Comparison of ENCODE assay signal across 30 mouse cellular contexts in the genomic region with DNA sequence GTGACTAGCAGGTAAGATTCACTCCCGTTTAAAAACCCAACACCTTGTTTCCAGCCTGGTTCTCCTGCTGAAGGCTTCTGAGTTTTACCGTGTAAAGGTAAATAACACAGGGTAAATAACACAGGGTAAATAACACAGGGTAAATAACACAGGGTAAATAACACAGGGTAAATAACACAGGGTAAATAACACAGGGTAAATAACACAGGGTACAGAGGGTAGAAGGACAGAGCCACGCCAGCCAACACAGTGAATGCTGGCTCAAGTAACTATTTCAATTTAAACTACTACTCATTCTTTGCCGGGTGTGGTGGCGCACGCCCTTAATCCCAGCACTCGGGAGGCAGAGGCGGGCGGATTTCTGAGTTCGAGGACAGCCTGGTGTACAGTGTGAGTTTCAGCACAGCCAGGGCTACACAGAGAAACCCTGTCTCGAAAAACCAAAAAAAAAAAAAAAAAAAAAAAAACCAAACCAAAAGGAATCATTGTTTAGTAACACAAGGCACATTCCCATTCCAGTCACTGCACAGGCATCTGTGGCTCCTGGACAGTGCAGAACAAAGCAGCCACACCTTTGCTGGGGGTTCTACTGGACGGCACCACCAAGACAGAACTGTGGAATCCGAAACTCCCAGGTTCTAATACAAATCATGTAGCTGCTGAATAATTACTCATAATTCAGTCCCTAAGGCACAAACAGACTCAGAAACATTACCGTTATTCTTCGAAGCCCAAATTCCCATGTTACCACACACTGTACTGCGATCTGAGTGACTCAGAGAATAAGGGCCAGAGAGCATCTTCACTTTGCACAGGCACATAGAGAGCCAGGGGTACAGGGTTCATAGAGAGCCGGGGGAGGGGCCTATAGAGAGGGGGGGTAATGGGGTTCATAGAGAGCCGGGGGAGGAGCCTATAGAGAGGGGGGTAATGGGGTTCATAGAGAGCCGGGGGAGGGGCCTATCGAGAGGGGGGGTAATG. TPM values are rescaled to one million over a fixed set of nuclear protein-coding genes. Genes with fewer than 3 reads are reported as not detected.
DNase-seq lines count a peak whose midpoint lies in the region; ATAC-seq and TF ChIP-seq lines count a peak whose summit lies in the region.
"Had no signal": no experiment of that assay in that cellular context is flagged by ENCODE, and none has a peak within 500 bp of the region (broad histone marks: within the 10 kb centered on the region; RNA-seq: fewer than 3 reads in every experiment).

No protein-coding gene starts in this region.

- H3K4me1 ChIP-seq in liver, postnatal 0 days (ENCODE audit: insufficient read depth), result peaks cover 8% of the 10 kb centered on the region; the same call in 1 of the 2 replicates
- H3K4me1 ChIP-seq in liver, embryonic 11.5 days (replicated peaks; ENCODE audit: control insufficient read depth, insufficient read depth, low read length), result peaks cover 4% of the 10 kb centered on the region; the same call in 1 of the 2 replicates
- H3K4me1 ChIP-seq in ES-E14 (ENCODE audit: control insufficient read depth in 2 of 2, insufficient read depth in 2 of 2, low read length in 2 of 2, poor library complexity in 1 of 2), result peaks cover 0 to 7% of the 10 kb centered on the region in 2 experiments; a peak in 1 of 4 replicates
- H3K4me1 ChIP-seq: embryonic facial prominence, embryonic 15.5 days; intestine, embryonic 15.5 days had no signal

- intact Hi-C loops in left cerebral cortex, postnatal 10 days (cut with DNase I), result no loop called here

- no peak overlapping the region for H3K9ac ChIP-seq in liver, postnatal 0 days (replicated peaks)
- H3K9ac ChIP-seq in liver, embryonic 11.5 days (ENCODE audit: low read depth, low read length), result no peak overlapping the region
- H3K9ac ChIP-seq in ES-E14 (ENCODE audit: insufficient read depth, low read depth, low read length, poor library complexity, severe bottlenecking), result no peak overlapping the region
- H3K9ac ChIP-seq: embryonic facial prominence, embryonic 12.5 days; embryonic facial prominence, embryonic 15.5 days; forebrain, postnatal 0 days; heart, embryonic 12.5 days; heart, embryonic 15.5 days; hindbrain, embryonic 13.5 days; intestine, embryonic 15.5 days had no signal

- 70% methylated on average over 20 of the region's 20 CpGs for whole genome bisulfite sequencing in liver, postnatal 0 days (ENCODE audit: insufficient replicate concordance)
- WGBS in liver, embryonic 11.5 days, result 87% methylated on average over 20 of the region's 20 CpGs

- no peak for TF ChIP-seq CTCF in liver, postnatal 0 days (IDR thresholded peaks at IDR 0.05; ENCODE audit: low read depth)

- H3K27me3 ChIP-seq in liver, postnatal 0 days (ENCODE audit: insufficient read depth, low read length), result no peaks in the 10 kb centered on the region
- no peaks in the 10 kb centered on the region for H3K27me3 ChIP-seq in liver, embryonic 11.5 days (replicated peaks; ENCODE audit: control insufficient read depth, insufficient read depth, low read length)
- H3K27me3 ChIP-seq: embryonic facial prominence, embryonic 12.5 days; embryonic facial prominence, embryonic 15.5 days; heart, embryonic 12.5 days; heart, embryonic 15.5 days; hindbrain, embryonic 13.5 days; intestine, embryonic 15.5 days had no signal

- no peak overlapping the region for H3K4me3 ChIP-seq in liver, postnatal 0 days (ENCODE audit: low read depth, low read length)
- H3K4me3 ChIP-seq in liver, embryonic 11.5 days (ENCODE audit: low read depth, low read length), result no peak overlapping the region
- peak overlapping the region; percentile 22 to 27; a peak in 2 of 4 replicates for H3K4me3 ChIP-seq in ES-E14 (ENCODE audit: insufficient read depth in 1 of 2, low read depth in 1 of 2, low read length in 2 of 2, poor library complexity in 1 of 2, severe bottlenecking in 1 of 2)
- H3K4me3 ChIP-seq: embryonic facial prominence, embryonic 12.5 days; embryonic facial prominence, embryonic 15.5 days; gastrocnemius, adult 2 months; heart, embryonic 12.5 days; heart, embryonic 15.5 days; hindbrain, embryonic 10.5 days; hindbrain, embryonic 13.5 days; intestine, embryonic 15.5 days had no signal

- H3K36me3 ChIP-seq in liver, postnatal 0 days (replicated peaks; ENCODE audit: insufficient read depth, low read length), result peaks cover 9% of the 10 kb centered on the region
- H3K36me3 ChIP-seq in liver, embryonic 11.5 days (ENCODE audit: control insufficient read depth, insufficient read depth, low read length), result no peaks in the 10 kb centered on the region; the same call in 1 of the 2 replicates
- H3K36me3 ChIP-seq in ES-E14 (ENCODE audit: control insufficient read depth, insufficient read depth, low read length, poor library complexity, severe bottlenecking), result peaks cover 24% of the 10 kb centered on the region

- H3K9me3 ChIP-seq in liver, postnatal 0 days (ENCODE audit: low read length), result no peaks in the 10 kb centered on the region
- no peaks in the 10 kb centered on the region for H3K9me3 ChIP-seq in liver, embryonic 11.5 days (ENCODE audit: control insufficient read depth, low read length)
- no peaks in the 10 kb centered on the region for H3K9me3 ChIP-seq in ES-E14 (ENCODE audit: control insufficient read depth, insufficient read depth, low read depth, low read length)
- H3K9me3 ChIP-seq: embryonic facial prominence, embryonic 12.5 days; embryonic facial prominence, embryonic 15.5 days; heart, embryonic 12.5 days; heart, embryonic 15.5 days; hindbrain, embryonic 10.5 days; hindbrain, embryonic 13.5 days; intestine, embryonic 15.5 days had no signal

- peak overlapping the region; percentile 88 for H3K27ac ChIP-seq in liver, postnatal 0 days (ENCODE audit: low read depth)
- no peak overlapping the region for H3K27ac ChIP-seq in liver, embryonic 11.5 days (ENCODE audit: low read depth, low read length)
- no peak overlapping the region for H3K27ac ChIP-seq in ES-E14 (ENCODE audit: insufficient read depth, low read depth, low read length, poor library complexity, severe bottlenecking)
- H3K27ac ChIP-seq: embryonic facial prominence, embryonic 12.5 days; embryonic facial prominence, embryonic 15.5 days; gastrocnemius, adult 2 months; heart, embryonic 15.5 days; hindbrain, embryonic 10.5 days; hindbrain, embryonic 13.5 days; intestine, embryonic 15.5 days had no signal

- ATAC-seq in liver, postnatal 0 days, result peak; percentile 74
- no peak for ATAC-seq in liver, embryonic 11.5 days (replicated peaks; ENCODE audit: low FRiP score)
- ATAC-seq: forebrain, embryonic 14.5 days; forebrain, postnatal 0 days; hindbrain, embryonic 16.5 days; intestine, embryonic 15.5 days had no signal

- no peak for TF ChIP-seq EP300 in liver, postnatal 0 days (IDR thresholded peaks at IDR 0.05; ENCODE audit: low read depth)

- DNase-seq in liver, postnatal 0 days, result no peak
- DNase-seq in liver, embryonic 11.5 days (ENCODE audit: low spot score), result no peak
- DNase-seq in ES-E14 (ENCODE audit: low read depth, low spot score) (no peak), adipocyte (ENCODE audit: low spot score) (peak; percentile 45)
- DNase-seq in left cerebral cortex, postnatal 10 days (ENCODE audit: extremely low spot score in 1 of 2, low spot score in 2 of 2), result no peak
- DNase-seq in T-cell, adult 2 months (ENCODE audit: low spot score), result no peak
- DNase-seq: adrenal gland, postnatal 10 days; adrenal gland, postnatal 36 days; cerebellum, adult 18-20 months; cerebellum, adult 9-11 months; cerebellum, postnatal 25 days; forebrain, postnatal 0 days; gastrocnemius, adult 2 months; gastrocnemius, postnatal 25 days; heart, adult 18-20 months; heart, postnatal 10 days; heart, postnatal 36 days had no signal

- peak overlapping the region; percentile 43 for H3K4me2 ChIP-seq in liver, postnatal 0 days (ENCODE audit: low read depth, low read length)
- no peak overlapping the region for H3K4me2 ChIP-seq in liver, embryonic 11.5 days
- H3K4me2 ChIP-seq: embryonic facial prominence, embryonic 12.5 days; embryonic facial prominence, embryonic 15.5 days; heart, embryonic 12.5 days; heart, embryonic 15.5 days; hindbrain, embryonic 13.5 days; intestine, embryonic 15.5 days had no signal

- in situ Hi-C loops in ES-E14 (cut with MboI; ENCODE audit: low sequenced_read_pairs in 2 of 2, unreplicated experiment in 2 of 2), result no loop called here

TF ChIP-seq in ES-E14, 5 proteins besides CTCF, POLR2A, EP300 and RAD21:
- TF ChIP-seq ZC3H11A (IDR thresholded peaks at IDR 0.05; ENCODE audit: borderline replicate concordance, low read depth, low read length), result no peak
- peak; percentile 56; the same call in 1 of the 2 replicates for TF ChIP-seq ZNF384 (IDR thresholded peaks at IDR 0.05; ENCODE audit: low read depth, low read length)
- no peak for TF ChIP-seq CHD2 (IDR thresholded peaks at IDR 0.05; ENCODE audit: low read depth, low read length)
TF ChIP-seq in ES-E14: peak in this region for 1.

RNA-seq across cellular contexts. Expression of gene Setd4, which starts 12.1 kb away (rescaled TPM):
- polyA plus RNA-seq in liver, postnatal 0 days (2015; fragmentation: Nextera tagmentation; extraction: Ambion mirVana), result 6.0 and 6.3 TPM in 2 replicates
- 11.1 and 13.4 TPM in 2 replicates for polyA plus RNA-seq in liver, embryonic 11.5 days (2014; fragmentation: Nextera tagmentation; extraction: Ambion mirVana)
- total RNA-seq in ES-E14 (2012; rRNA removed), result 27.5 and 44.1 TPM in 2 replicates
- 10 to 100 TPM; 10.8 to 11.0 TPM for total RNA-seq in left cerebral cortex, postnatal 10 days (2021)

RNA-seq across cellular contexts. Expression of gene Cbr1, which starts 13.9 kb away (rescaled TPM):
- 131 and 174 TPM in 2 replicates for polyA plus RNA-seq in liver, postnatal 0 days (2015; fragmentation: Nextera tagmentation; extraction: Ambion mirVana)
- 44.3 and 49.3 TPM in 2 replicates for polyA plus RNA-seq in liver, embryonic 11.5 days (2014; fragmentation: Nextera tagmentation; extraction: Ambion mirVana)
- 32.9 and 35.3 TPM in 2 replicates for total RNA-seq in ES-E14 (2012; rRNA removed)
- 10 to 100 TPM; 61.2 to 63.3 TPM for total RNA-seq in left cerebral cortex, postnatal 10 days (2021)

RNA-seq across cellular contexts. Expression of gene Gm5678, which starts 36.2 kb away (rescaled TPM):
- polyA plus RNA-seq in liver, postnatal 0 days (2015; fragmentation: Nextera tagmentation; extraction: Ambion mirVana), result not detected in 2 replicates
- not detected in 2 replicates for polyA plus RNA-seq in liver, embryonic 11.5 days (2014; fragmentation: Nextera tagmentation; extraction: Ambion mirVana)
- total RNA-seq in ES-E14 (2012; rRNA removed), result not detected in 2 replicates
- 1 to 10 TPM; 1.9 to 2.5 TPM for total RNA-seq in left cerebral cortex, postnatal 10 days (2021)
- total RNA-seq: common myeloid progenitor, adult 5-6 weeks; forebrain, postnatal 0 days; MEL had no signal
- polyA plus RNA-seq: embryonic facial prominence, embryonic 12.5 days; embryonic facial prominence, embryonic 15.5 days; forebrain, embryonic 11.5 days; forebrain, embryonic 14.5 days; forebrain, postnatal 0 days; gonadal fat pad, adult 2 months; heart, embryonic 12.5 days; heart, embryonic 15.5 days; hindbrain, embryonic 10.5 days; hindbrain, embryonic 13.5 days; hindbrain, embryonic 16.5 days; intestine, embryonic 15.5 days had no signal

Comparison
In these comparisons a context has a peak if more than half of its experiments do, and no peak if none do; other contexts are left out.
1. H3K4me3 ChIP-seq: peak in ES-E14 (2 of 2); none in liver, postnatal 0 days (single experiment) and liver, embryonic 11.5 days (single experiment).